Mouse (Mus musculus): ENCODE results near the gene Exoc2.

DNA sequence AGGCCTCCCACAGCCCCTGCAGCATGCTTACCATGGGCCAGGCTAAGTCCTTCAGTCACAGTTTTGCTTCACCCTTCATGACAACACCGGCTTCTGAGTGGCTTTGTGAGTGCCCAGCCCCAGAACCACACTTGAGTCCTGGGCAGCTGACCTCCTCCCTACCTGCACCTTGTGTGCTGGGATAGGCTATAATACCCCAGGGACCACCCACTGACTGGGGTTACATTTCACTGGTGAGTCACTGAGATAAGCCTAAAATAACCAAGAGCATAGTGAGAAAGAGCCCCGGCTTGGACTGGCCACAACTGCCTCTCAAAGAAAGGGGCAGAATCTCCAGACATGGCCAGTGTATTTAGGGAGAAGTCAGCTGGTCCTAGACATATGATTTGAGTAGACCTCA, 192.0 kb downstream of the Exoc2 start:
- TF ChIP-seq CTCF (IDR thresholded peaks at IDR 0.05; ENCODE audit: low read depth, low read length) = no peak
- TF ChIP-seq POLR2A (IDR thresholded peaks at IDR 0.05; ENCODE audit: extremely low read depth, insufficient read depth, low read length) = no peak
